Mouse (Mus musculus): ENCODE results near the gene Svop.

DNA sequence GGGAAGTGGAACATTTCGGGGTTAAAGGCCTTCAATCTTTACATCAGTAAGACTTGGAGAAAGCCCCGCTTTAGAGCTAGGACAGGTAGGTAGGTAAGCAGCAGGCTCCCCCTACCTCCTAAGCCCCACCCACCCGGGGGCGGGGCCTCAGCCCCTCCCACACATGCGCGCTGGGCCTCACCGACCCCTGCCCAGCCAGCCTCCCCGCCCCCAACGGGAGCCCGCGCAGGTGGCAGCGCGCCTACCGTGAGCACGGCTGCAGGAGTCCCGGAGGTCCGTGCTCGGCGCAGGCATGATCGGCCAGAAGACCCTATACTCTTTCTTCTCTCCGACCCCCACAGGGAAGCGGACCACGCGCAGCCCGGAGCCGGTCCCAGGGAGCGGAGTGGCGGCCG is 38.8 kb upstream of the Svop start, which contains the start of gene Ung:
- no peak for TF ChIP-seq CTCF (IDR thresholded peaks at IDR 0.05; ENCODE audit: low read depth)
- no peak for TF ChIP-seq EP300 (IDR thresholded peaks at IDR 0.05; ENCODE audit: low read depth)
